Mouse (Mus musculus): ENCODE results near the gene Gipc3.

GRCm38 (mm10) chr10:81354738-81355477, 11.8 kb upstream of the Gipc3 start:
- no peak for TF ChIP-seq CTCF (IDR thresholded peaks at IDR 0.05; ENCODE audit: extremely low read depth, insufficient read depth, insufficient read length, insufficient replicate concordance)
- TF ChIP-seq POLR2A (IDR thresholded peaks at IDR 0.05; ENCODE audit: low read depth, low read length), result no peak
